Mouse (Mus musculus) cerebellum, adult 9-10 months (tissue): ENCODE measurements around the gene Ntn5.

Experiments used
- DNase-seq: peaks from one replicate; pipeline ENCODE4 v3.0.0; 2022

The Ntn5 gene

GRCm38 (mm10) chr7:45700301-45701015 lies 16.6 kb downstream of the Ntn5 start:
- peak; percentile 92 for DNase-seq

GRCm38 (mm10) chr7:45701072-45701471 lies 17.2 kb downstream of the Ntn5 start:
- no peak for DNase-seq

DNA sequence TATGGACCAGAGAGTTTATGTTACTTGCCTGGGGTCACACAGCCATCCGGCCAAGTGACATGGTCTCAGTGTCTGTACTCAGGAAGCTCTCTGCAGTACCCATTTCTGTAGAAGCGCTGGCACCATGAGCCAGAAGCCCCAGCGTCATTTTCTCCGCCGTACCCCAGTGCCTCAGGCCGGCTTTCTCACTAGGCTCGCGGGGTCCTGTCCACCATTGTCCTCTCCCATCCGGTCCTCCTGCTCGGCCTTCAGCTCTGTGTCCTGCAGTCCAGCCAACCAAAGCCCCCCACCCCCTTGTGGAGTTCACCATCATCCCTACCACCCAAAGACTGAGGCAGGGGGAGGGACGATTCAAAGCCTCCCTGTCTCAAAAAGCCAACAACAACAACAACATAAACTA lies 17.8 kb downstream of the Ntn5 start:
- peak; percentile 68 for DNase-seq

DNA sequence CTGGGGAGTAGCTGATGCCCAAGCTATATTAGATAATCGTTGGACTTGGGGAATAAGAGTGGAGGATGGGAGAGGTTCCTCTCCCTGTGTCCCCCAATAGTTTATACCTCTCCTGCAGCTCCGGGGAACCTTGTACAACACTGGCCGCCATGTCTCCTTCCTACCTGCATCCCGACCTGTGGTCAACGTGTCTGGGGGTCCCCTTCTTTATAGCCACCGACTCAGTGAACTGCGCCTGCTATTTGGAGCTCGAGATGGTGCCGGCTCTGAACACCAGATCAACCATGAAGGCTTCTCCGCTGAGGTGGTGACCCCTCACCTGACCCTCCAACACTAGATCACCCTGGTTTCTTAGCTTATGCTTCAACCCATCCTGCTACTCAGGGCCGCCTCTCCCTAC lies 18.5 kb downstream of the Ntn5 start:
- DNase-seq = peak; percentile 70

DNA sequence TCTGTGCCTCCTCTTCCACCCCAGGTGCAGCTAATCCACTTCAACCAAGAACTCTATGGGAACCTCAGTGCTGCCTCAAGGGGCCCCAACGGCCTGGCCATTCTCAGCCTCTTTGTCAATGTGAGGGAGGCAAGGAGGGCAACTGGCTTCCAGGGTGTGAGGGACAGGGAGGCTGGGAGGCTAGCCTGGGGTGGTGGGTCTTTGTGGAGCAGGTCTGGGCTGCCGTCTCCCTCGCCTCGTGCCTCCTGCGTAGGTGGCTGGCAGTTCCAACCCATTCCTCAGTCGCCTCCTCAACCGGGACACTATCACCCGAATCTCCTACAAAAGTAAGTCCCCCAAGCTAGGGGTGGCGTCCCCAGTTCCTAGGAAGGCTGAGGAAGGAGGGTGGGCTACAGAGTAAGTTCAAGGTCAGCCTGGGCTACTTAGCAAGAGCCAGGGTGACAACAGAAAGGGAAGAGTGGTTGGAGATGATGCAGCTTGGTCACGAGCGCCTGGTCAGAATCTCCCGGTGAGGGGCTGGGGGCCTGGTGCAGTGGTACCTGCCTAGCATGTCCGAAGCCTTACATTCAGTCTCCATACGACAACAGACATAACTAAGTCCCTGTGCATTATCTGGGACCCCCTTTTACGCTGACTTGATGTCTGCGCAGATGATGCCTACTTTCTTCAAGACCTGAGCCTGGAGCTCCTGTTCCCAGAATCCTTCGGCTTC lies 19.1 kb downstream of the Ntn5 start:
- peak; percentile 73 for DNase-seq

DNA sequence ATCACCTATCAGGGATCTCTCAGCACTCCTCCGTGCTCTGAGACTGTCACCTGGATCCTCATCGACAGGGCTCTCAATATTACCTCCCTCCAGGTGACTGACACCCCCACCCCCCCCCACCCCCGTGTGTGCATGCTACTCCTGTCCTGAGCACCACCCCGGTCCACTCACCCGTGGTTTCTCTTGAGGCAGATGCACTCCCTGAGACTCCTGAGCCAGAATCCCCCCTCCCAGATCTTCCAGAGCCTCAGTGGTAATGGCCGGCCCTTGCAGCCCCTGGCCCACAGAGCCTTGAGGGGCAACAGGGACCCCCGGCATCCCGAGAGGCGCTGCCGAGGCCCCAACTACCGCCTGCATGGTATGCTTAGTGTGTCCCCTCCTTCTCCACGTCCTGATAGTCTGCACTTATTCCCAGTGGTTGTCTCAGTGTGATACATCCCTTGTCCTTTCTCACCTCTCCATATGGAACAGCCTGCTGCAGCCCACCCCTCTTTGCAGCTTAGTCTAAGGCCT lies 19.8 kb downstream of the Ntn5 start:
- no peak for DNase-seq

DNA sequence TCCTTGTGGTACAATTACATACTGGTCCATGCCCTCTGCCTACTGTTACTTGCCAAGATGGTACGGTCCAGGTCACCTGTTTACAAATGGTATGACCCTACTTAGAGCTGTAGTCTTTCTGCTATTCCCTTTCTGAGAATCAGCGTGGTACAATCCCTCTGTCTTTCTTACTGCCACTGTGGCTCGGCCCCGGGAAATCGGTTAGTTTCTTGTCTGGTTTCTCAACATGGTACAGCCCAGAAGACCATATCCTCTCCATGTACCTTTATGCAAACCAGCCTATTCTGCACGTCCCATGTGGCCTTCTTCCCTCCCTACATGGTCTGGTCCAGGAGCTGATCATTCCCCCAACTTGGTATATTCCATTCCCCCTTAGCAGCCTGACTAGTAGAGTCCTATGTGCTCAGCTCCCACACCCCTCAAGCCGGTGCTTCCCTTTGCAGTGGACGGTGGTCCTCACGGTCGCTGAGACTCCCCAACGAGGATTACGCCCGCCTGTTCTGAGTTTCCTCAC lies 20.3 kb downstream of the Ntn5 start:
- peak; percentile 96 for DNase-seq

DNA sequence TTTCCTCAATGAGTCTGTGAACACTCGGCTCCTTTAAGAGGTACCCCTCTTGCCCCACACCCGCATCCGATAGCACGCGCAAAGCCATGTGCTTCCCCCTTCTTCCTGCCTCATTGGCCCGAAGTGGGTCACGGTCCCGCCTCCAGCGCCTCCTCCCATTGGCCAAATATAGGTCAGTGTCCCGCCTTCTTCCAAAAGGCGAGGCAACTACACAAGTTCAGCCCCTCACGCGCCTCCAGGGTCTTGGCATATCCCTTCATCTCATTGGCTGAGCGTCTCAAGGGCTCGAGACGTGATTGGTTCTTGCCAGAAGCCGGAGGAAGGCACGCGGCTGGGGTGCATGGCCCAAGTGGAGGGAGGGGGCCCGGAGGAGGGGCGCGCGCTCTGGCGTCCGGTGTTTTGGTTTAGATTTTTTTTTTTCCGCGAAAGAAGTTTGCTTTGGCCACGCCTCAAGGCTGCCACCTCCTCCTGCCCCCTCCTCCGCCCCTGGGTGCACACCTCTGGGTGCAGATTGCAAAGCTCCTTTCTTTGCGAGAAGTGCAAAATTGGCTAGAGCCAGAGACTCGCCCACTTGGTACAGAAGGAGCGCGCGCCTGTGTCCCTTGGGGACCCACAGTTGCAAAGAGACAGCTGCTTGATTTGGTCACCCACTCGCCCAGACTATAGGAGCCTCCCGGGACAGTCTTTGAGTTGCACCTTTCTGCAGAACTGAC lies 21.1 kb downstream of the Ntn5 start, which contains the start of gene Dbp:
Gene Dbp, plus strand, starts transcription at position 359 of the 713 bp plus-strand sequence.
- DNase-seq = peak; percentile 100

DNA sequence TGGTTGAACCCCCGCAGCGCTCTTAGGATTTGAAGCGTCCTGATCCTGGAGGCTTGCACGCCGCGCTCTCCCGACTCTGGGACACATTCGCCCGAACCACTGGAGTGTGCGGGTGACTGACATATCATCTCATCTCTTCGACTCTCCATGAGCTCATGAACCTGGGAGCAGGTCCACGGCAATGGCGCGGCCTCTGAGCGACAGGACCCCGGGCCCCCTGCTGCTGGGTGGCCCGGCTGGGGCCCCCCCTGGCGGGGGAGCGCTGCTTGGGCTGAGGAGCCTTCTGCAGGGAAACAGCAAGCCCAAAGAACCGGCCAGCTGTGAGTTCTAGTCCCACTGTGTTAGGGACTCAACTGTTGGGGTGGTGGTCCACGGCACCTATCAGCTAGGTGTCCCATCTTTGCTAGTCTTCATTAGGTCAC lies 21.6 kb downstream of the Ntn5 start:
- DNase-seq = no peak

- peak; percentile 92 for DNase-seq
Observed at GRCm38 (mm10) chr7:45705873-45706281, 22.1 kb downstream of the Ntn5 start.

DNA sequence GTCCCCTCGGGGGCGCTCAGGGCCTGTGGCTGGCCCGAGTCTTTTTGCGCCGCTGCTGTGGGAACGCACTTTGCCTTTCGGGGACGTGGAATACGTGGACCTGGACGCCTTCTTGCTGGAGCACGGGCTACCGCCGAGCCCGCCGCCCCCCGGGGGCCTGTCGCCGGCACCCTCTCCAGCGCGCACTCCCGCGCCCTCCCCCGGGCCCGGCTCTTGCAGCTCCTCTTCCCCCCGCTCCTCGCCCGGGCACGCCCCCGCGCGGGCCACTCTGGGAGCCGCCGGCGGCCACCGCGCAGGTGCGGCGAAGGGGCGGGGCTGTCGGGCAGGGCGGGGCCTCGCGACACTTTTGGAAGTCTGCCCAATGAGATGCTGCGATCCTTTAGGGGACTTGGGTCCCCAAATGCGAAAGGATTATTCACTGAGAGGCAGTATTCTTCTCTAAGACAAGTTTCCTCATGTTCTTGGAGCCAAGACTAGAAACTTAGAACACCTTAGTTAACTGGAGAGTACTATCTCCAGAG lies 23.0 kb downstream of the Ntn5 start:
- peak; percentile 89 for DNase-seq

DNA sequence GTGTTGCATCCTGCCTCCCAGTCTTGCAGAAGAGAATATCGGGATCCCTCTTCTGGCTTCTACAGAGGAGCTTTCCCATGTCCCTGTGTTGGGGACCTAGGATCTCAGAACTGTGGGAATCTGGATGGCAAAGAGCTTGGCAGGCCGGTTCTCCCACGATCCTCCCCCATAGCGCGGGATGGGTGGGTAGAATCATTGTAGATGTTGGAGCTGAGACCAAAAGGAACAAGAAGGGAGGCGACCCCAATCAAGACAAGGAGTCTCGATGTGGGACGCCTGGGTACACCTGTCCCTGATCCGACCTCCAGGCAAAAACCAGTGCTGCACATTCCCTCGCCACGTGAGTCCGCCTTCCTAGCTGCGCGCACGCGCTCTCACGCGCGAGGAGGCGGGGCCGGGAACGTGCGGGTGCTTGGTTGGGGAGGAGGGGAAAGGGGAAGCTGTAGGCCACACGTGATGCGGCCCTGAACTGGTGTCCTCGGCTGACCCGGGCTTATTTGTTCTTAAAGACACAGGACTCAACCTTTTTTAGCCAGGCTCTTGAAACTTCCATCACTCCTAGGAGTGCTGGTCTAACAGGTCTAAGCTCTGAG lies 23.6 kb downstream of the Ntn5 start:
- DNase-seq = peak; percentile 98

GRCm38 (mm10) chr7:45708221-45708761 lies 24.5 kb downstream of the Ntn5 start:
- peak; percentile 74 for DNase-seq

DNA sequence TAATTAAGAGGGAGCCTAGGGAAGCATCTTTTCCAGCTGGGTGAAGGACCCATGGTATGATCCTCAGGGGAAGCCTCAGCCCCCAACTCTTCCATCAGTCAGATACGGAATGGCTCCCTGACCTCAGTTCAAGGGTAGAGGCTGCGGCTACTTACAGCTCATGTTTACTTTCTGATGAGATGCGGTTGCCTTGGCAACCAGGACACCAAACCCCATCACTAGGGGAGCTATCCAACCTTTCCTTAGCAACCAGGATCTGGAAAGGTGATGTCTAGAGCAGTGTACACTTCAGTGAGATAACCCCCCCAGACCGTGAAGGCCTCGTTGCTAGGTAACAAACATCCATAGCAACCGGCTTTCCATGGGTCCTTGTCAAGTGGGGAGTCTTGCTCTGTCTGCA lies 25.2 kb downstream of the Ntn5 start:
- DNase-seq = no peak

DNA sequence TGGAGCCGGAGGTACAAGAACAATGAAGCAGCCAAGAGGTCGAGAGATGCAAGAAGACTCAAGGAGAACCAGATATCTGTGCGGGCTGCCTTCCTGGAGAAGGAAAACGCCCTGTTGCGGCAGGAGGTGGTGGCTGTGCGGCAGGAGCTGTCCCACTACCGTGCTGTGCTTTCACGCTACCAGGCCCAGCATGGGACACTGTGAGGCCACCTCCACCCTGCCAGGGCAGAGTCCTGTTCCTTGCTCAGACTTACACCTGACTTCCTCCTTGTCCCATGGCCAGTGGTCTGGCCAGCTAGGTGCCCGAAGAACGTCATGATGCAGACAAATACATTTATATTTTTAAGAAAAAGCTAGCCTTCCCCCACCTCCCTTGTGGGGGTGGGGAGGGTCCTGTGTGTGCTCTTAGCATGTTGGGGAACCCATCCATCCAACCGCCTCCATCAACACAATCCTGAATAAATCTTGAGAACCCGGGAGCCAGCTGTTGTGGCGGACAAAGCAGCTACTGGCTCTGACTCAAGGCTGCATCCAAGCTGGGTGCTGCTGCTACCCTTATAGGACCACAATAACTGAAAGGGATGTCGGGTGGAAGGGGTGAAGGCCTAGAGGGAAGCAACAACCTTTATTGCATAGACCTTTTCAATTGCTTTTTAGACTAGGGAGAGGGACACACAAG lies 26.0 kb downstream of the Ntn5 start:
- peak; percentile 67 for DNase-seq

GRCm38 (mm10) chr7:45710477-45711191 lies 26.8 kb downstream of the Ntn5 start:
- peak; percentile 63 for DNase-seq

GRCm38 (mm10) chr7:45711316-45712021 lies 27.6 kb downstream of the Ntn5 start:
- peak; percentile 59 for DNase-seq

DNA sequence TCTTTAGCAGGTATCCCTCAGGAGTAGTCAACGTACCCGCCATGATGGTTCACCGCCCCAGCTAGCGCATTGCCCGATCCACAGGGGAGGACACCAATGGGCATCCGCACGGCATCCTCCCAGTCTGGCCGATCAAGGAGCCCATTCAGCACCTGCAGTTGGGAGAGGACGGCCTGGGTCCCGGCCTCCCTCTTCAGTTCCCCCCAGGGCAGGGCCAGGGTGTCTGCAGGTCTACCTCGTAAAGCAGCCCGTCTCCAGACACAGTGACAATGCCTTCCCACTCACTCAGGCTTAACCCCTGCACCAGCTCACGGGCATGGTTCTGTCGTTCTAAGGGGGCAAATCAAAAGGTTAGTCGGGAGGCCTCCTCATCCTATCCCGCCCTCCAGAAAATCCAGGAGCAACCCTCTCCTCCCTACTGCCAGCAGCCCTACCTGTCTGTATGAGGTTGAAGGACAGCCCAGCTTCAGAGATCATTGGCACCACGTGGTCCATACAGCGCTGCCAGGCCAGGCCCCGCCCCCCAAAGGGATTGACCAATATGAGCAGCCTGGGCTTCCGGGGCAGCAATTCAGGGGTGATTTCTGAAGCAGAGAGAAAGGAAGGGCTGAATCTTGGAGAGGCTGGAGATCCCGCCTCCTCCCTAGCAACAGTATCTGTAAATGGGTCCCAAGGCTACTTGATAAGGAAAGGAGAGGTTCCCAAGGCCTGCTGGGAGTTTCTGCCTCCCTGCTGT lies 28.4 kb downstream of the Ntn5 start:
- DNase-seq = peak; percentile 72

DNA sequence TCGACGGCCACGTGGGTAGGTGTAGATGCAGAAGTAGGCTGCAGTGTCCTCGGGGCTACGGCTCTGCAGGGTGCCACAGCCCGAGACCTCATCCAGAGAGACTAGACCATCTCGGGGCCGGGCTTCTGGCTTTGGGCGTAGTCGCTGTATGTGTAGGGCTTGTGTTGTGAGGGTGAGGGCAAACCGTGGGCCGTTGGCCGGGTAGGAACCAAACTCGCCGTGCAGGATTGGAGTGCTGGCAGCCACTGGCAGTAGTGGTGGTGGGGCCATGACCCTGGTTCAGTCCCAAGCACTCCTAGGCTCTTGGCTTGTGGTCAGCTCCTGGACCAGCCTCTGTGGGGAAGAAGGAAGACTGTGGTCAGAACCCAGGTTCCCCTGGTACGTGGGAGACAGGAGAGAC lies 29.6 kb downstream of the Ntn5 start:
- peak; percentile 65 for DNase-seq
